Mouse (Mus musculus) heart, postnatal 0 days (tissue): Measurements from ENCODE around the gene Hic2. TPM values are rescaled to one million over a fixed set of nuclear protein-coding genes. Genes with fewer than 3 reads are reported as not detected.

Experiments
- ATAC-seq: fragments of 200-750 bp; cut with Nextera tagmentation; 2 replicates; pipeline ENCODE4 v1.8.0; 2017; ENCODE audit warnings: low read depth, moderate number of reproducible peaks, moderate library complexity; ENCODE audit not compliant: insufficient read depth
- DNase-seq: peaks from one replicate; pipeline ENCODE4 v3.0.0-alpha.2; 2016; ENCODE audit warnings: low spot score
- H3K27ac ChIP-seq: fragments of 300-500 bp; sonication (generic); 2 replicates; pipeline ENCODE4 v1.5.1; 2014; ENCODE audit warnings: low read depth, mild to moderate bottlenecking
- H3K27me3 ChIP-seq: fragments of 300-500 bp; sonication (generic); 2 replicates; pipeline ENCODE4 v1.6.1; 2014; ENCODE audit warnings: low read length, mixed read lengths; ENCODE audit not compliant: control insufficient read depth, insufficient read depth
- H3K36me3 ChIP-seq: fragments of 300-500 bp; sonication (generic); replicated peaks from 2 replicates; pipeline ENCODE4 v1.6.1; 2014; ENCODE audit warnings: low read length, mixed read lengths; ENCODE audit not compliant: control insufficient read depth, insufficient read depth
- H3K4me1 ChIP-seq: fragments of 300-500 bp; sonication (generic); 2 replicates; pipeline ENCODE4 v1.6.1; 2014; ENCODE audit warnings: antibody characterized with exemption; ENCODE audit not compliant: control insufficient read depth, insufficient read depth
- H3K4me2 ChIP-seq: fragments of 300-500 bp; sonication (generic); 2 replicates; pipeline ENCODE4 v1.6.1; 2014; ENCODE audit warnings: low read depth, mild to moderate bottlenecking, low read length, moderate library complexity
- H3K4me3 ChIP-seq: fragments of 300-500 bp; sonication (generic); 2 replicates; pipeline ENCODE4 v1.5.1; 2014; ENCODE audit warnings: low read depth, low read length
- H3K9ac ChIP-seq: fragments of 300-500 bp; sonication (generic); replicated peaks from 2 replicates; pipeline ENCODE4 v1.6.1; 2014; ENCODE audit warnings: low read depth, low read length, mixed read lengths
- H3K9me3 ChIP-seq: fragments of 300-500 bp; sonication (generic); replicated peaks from 2 replicates; pipeline ENCODE4 v1.6.1; 2016; ENCODE audit warnings: low read length; ENCODE audit not compliant: control insufficient read depth
- CTCF ChIP-seq: IDR thresholded peaks from 2 replicates; pipeline ENCODE4 v1.5.1; 2016; ENCODE audit warnings: antibody characterized with exemption, control low read depth, low read depth
- EP300 ChIP-seq: IDR thresholded peaks from 2 replicates; pipeline ENCODE4 v1.6.1; 2016; ENCODE audit warnings: antibody characterized with exemption, low read depth
- WGBS: fragments of 180-500 bp; shearing (Covaris S2); extraction: QIAGEN DNeasy Blood & Tissue Kit; methylation state at CpG from one replicate; pipeline ENCODE4 v1.1.7; 2014; 5-methylcytosine and 5-hydroxymethylcytosine counted together
- polyA plus RNA-seq: library from polyadenylated mRNA; unstranded; fragments of >200 nt; fragmentation: Nextera tagmentation; extraction: Ambion mirVana; gene quantifications from 2 replicates; pipeline ENCODE4 v1.2.1, GENCODE M21; 2015
- total RNA-seq: library from RNA; depleted of rRNA; stranded (reverse); fragments of >200 nt; gene quantifications from 2 replicates; pipeline ENCODE4 v1.2.3, GENCODE M21; 2014; ENCODE audit warnings: low replicate concordance

The Hic2 gene
- total and polyA plus RNA-seq, 2 experiments from 2014 or later: 2.9 to 14.7 TPM

DNA sequence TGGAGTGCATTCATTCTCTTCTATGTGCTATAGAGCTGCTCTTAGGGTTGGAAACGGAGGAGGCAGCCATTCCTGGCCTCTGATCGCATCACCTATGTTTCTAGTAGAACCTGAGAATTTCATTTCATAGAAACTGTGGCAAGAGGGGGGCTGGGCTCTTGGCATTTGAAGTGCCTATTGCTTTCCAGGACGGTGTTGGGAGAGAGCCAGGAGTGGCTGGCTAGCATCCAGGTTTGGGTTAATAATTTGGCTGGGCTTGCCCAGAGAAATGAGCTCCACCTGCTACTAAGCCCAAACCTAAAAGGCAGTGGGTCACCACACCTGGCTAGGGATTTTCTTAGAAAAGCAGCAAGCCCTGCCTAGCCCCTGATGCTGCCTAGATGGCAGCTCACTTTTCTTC, 18.2 kb downstream of the Hic2 start:
- H3K9me3 ChIP-seq: no peaks in the 10 kb centered on the region
- no peak for TF ChIP-seq CTCF
- TF ChIP-seq EP300: no peak
- ATAC-seq (no peak), DNase-seq (peak; percentile 43)
- no peaks in the 10 kb centered on the region for H3K27me3 ChIP-seq
- H3K9ac ChIP-seq: no peak overlapping the region
- 17% methylated on average over 3 of the region's 3 CpGs for WGBS
- H3K4me2 ChIP-seq: no peak overlapping the region
- peaks cover 8% of the 10 kb centered on the region; the same call in 1 of the 2 replicates for H3K36me3 ChIP-seq
- H3K27ac ChIP-seq: no peak overlapping the region
- no peak overlapping the region for H3K4me3 ChIP-seq
- H3K4me1 ChIP-seq: peaks cover 72% of the 10 kb centered on the region

DNA sequence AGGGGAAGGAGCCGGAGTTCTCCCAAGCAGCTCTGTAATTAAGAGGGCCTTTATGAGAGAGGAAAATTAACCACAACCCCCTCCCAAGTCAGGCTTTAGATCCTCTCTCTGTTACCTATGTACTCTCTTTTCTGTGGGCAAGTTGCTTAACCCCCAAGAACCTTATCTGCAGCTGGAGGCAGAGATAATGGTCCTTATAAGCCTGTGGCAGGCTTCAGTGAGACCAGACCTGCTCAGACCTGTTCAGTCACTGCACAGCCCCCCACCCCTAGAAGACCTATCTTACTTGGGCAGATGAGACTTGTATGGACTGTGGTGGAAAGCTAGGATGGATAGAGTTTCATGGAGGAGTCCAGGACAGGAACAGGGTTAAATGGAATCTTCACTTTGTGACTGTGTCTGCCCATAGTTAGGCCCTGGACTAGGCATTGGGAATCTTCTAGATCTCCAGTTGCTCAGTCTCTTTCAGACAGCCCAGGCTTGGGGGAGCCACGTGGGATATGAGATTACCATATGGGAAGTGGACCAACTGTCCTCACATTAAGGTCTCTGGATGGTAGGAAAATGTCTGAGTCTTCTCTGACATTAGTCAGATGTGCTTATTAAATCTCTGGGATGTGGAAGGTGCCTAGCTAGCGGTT, 18.8 kb downstream of the Hic2 start:
- Histone ChIP-seq H3K9ac (no peak overlapping the region), H3K4me3 (no peak overlapping the region), H3K9me3 (no peaks in the 10 kb centered on the region), H3K36me3 (peaks cover 8% of the 10 kb centered on the region; the same call in 1 of the 2 replicates), H3K4me2 (no peak overlapping the region), H3K27me3 (no peaks in the 10 kb centered on the region), H3K27ac (no peak overlapping the region), H3K4me1 (peaks cover 68% of the 10 kb centered on the region)
- no peak for DNase-seq
- ATAC-seq: no peak
- TF ChIP-seq EP300 (no peak), CTCF (no peak)
- 67% methylated on average over 3 of the region's 3 CpGs for WGBS

DNA sequence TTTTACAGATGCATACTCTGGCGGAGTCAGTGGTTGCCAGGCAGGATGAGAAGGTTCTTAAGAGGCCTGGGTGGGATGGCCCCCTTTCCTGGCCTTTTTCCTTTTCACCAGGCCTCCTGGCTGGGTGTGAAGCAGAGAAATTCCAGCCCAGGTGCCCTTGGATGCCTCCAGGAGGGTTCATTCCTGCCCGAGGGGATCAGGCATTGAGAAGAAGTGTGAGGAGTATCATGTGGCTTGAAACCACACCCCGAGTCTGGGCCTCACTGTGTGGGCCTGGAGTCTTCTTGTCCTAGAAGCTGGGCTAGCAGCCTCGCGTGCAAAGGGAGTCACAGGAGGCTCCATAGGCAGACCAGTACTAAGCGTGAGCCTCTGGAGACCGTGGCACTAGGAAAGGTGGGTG, 19.5 kb downstream of the Hic2 start:
- no peak overlapping the region for H3K27ac ChIP-seq
- no peak overlapping the region for H3K4me3 ChIP-seq
- 57% methylated on average over 7 of the region's 7 CpGs for WGBS
- no peaks in the 10 kb centered on the region for H3K9me3 ChIP-seq
- peaks cover 65% of the 10 kb centered on the region for H3K4me1 ChIP-seq
- H3K36me3 ChIP-seq: peaks cover 11% of the 10 kb centered on the region
- TF ChIP-seq CTCF (no peak), EP300 (no peak)
- DNase-seq (no peak), ATAC-seq (no peak)
- no peaks in the 10 kb centered on the region for H3K27me3 ChIP-seq
- H3K4me2 ChIP-seq: no peak overlapping the region
- no peak overlapping the region for H3K9ac ChIP-seq

DNA sequence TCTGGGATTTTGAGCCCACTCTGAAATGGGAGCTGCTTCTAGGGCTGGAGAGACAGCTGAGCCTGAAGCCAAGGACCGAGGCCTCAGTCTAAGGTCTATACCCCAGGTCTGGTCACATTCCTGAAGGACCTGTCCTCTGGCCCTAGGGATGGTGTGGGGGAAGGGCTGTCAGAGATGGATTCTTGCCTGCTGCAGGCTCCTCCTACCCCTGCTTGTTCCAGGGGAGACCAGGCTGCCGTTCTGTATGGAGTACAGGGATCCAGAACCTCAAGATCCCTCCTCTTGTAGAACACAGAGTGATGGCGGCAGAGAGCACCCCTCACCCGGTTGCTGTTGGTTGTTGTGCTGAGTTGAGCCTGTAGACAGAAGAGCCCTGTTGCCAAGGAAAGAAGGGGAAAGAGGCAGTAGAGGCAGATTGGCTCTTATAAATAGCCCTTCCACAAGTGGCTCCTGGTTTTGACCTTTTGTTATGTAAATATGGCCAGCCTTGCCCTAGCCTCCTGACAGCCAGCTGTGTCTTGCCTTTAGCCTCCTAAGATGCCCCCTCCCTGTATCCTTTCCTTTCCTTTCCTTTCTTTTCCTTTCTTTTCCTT, 20.7 kb downstream of the Hic2 start:
- WGBS: 24% methylated on average over 4 of the region's 4 CpGs
- H3K27ac ChIP-seq: peak overlapping the region; percentile 36; the same call in 1 of the 2 replicates
- TF ChIP-seq CTCF: no peak
- TF ChIP-seq EP300: no peak
- ATAC-seq (no peak), DNase-seq (peak; percentile 59)
- H3K4me3 ChIP-seq: no peak overlapping the region
- peaks cover 24% of the 10 kb centered on the region for H3K36me3 ChIP-seq
- peak overlapping the region; percentile 16; the same call in 1 of the 2 replicates for H3K4me2 ChIP-seq
- H3K9ac ChIP-seq: 0 out of 2 replicates have a peak overlapping the region, but pooled peaks have one; percentile 14
- no peaks in the 10 kb centered on the region for H3K9me3 ChIP-seq
- H3K4me1 ChIP-seq: peaks cover 53% of the 10 kb centered on the region
- no peaks in the 10 kb centered on the region for H3K27me3 ChIP-seq

DNA sequence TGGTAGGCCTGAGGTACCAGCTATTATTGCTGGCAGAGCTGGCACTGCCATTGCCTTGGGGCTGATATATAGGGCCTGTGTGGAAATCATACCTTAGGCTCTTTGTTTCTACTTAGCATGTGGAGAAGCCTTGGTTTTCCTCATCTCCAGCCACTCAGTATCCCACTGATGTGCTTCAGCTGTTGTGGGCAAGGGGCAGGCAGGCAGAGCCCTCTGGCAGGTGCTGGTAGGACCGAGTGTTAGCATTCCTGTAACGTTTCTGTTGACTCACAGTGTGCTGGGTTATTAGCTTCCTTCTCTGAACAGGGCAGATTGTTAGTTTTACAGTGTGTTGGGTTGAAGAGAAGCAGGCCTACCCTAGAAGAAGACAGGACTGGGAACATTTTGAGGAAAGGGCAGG, 21.9 kb downstream of the Hic2 start:
- Histone ChIP-seq H3K36me3 (peaks cover 28% of the 10 kb centered on the region), H3K4me3 (no peak overlapping the region), H3K27ac (no peak overlapping the region), H3K9me3 (no peaks in the 10 kb centered on the region), H3K4me2 (no peak overlapping the region), H3K9ac (no peak overlapping the region), H3K27me3 (no peaks in the 10 kb centered on the region), H3K4me1 (peaks cover 41% of the 10 kb centered on the region)
- no peak for DNase-seq
- no peak for ATAC-seq
- 70% methylated on average over 2 of the region's 2 CpGs for WGBS
- TF ChIP-seq EP300 (no peak), CTCF (no peak)

DNA sequence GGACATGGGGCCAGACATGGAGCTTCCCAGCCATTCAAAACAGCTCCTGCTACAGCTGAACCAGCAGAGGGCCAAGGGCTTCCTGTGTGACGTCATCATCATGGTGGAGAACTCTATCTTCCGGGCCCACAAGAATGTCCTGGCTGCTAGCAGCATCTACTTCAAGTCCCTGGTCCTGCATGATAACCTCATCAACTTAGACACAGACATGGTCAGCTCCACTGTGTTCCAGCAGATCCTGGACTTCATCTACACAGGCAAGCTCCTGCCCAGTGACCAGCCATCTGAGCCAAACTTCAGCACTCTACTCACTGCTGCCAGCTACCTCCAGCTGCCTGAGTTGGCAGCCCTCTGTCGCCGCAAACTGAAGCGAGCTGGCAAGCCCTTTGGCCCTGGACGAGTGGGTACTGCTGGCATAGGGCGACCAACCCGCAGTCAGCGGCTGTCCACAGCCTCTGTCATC, 24.0 kb downstream of the Hic2 start:
- peak; percentile 65 for ATAC-seq

More for the DNA sequence above, 24.0 kb downstream of the Hic2 start:
- Histone ChIP-seq H3K36me3 (peaks cover 28% of the 10 kb centered on the region), H3K27ac (peak overlapping the region; percentile 27), H3K27me3 (no peaks in the 10 kb centered on the region), H3K9ac (no peak overlapping the region), H3K9me3 (no peaks in the 10 kb centered on the region), H3K4me2 (no peak overlapping the region), H3K4me3 (no peak overlapping the region), H3K4me1 (peaks cover 25% of the 10 kb centered on the region)
- WGBS: 52% methylated on average over 9 of the region's 9 CpGs
- TF ChIP-seq CTCF (peak; percentile 36), EP300 (no peak)
- DNase-seq: peak; percentile 67
